Comparison of ENCODE assay signal across 10 mouse cellular contexts in genomic region chr7:99107566-99107965, GRCm38 (mm10). TPM values are rescaled to one million over a fixed set of nuclear protein-coding genes. Genes with fewer than 3 reads are reported as not detected.
DNase-seq lines count a peak whose midpoint lies in the region; ATAC-seq and TF ChIP-seq lines count a peak whose summit lies in the region.
"Had no signal": no experiment of that assay in that cellular context is flagged by ENCODE, and none has a peak within 500 bp of the region (broad histone marks: within the 10 kb centered on the region; RNA-seq: fewer than 3 reads in every experiment).

No protein-coding gene starts in this region.

- H3K27me3 ChIP-seq in cerebellum, adult 2 months (ENCODE audit: control insufficient read depth, insufficient read depth, low read length): no peaks in the 10 kb centered on the region
- no peaks in the 10 kb centered on the region for H3K27me3 ChIP-seq in lung, embryonic 16.5 days (ENCODE audit: control insufficient read depth, insufficient read depth, low read depth, low read length)
- H3K27me3 ChIP-seq: embryonic facial prominence, embryonic 15.5 days; liver, embryonic 13.5 days had no signal

- H3K9ac ChIP-seq in lung, embryonic 16.5 days (ENCODE audit: low read length): no peak overlapping the region
- H3K9ac ChIP-seq: embryonic facial prominence, embryonic 15.5 days; liver, embryonic 13.5 days had no signal

- no peaks in the 10 kb centered on the region for H3K9me3 ChIP-seq in lung, embryonic 16.5 days (ENCODE audit: control insufficient read depth, low read length)
- H3K9me3 ChIP-seq: embryonic facial prominence, embryonic 15.5 days; liver, embryonic 13.5 days had no signal

- no peak overlapping the region for H3K27ac ChIP-seq in cerebellum, adult 2 months (ENCODE audit: insufficient read depth, low read length)
- 0 out of 2 replicates have a peak overlapping the region, but pooled peaks have one; percentile 5 for H3K27ac ChIP-seq in layer of hippocampus, adult 2 months
- no peak overlapping the region for H3K27ac ChIP-seq in lung, embryonic 16.5 days (ENCODE audit: low read length)
- H3K27ac ChIP-seq: embryonic facial prominence, embryonic 15.5 days had no signal

- peak; percentile 50; the same call in 1 of the 2 replicates for ATAC-seq in lung, embryonic 16.5 days (ENCODE audit: low read depth)

- peak in 1 of 2 experiments; percentile 47 for DNase-seq in cerebellum, adult 2 months
- no peak for DNase-seq in cerebellum, postnatal 36 days
- DNase-seq in layer of hippocampus, adult 2 months (ENCODE audit: low spot score in 2 of 2): peak in 1 of 2 experiments; percentile 41
- DNase-seq in layer of hippocampus, adult 8-10 months (ENCODE audit: low spot score in 2 of 2): no peak
- DNase-seq in NIH3T3 (ENCODE audit: low read depth): peak; percentile 57
- no peak for DNase-seq in adrenal gland, adult 2 months
- no peak for DNase-seq in thymus, postnatal 4 days
- DNase-seq: liver, embryonic 13.5 days had no signal

- no peak overlapping the region for H3K4me3 ChIP-seq in cerebellum, adult 2 months (replicated peaks; ENCODE audit: insufficient read depth, low read depth, low read length)
- H3K4me3 ChIP-seq in layer of hippocampus, adult 2 months: no peak overlapping the region
- no peak overlapping the region for H3K4me3 ChIP-seq in lung, embryonic 16.5 days (ENCODE audit: low read length)
- H3K4me3 ChIP-seq: embryonic facial prominence, embryonic 15.5 days; liver, embryonic 13.5 days had no signal

- no peak for TF ChIP-seq POLR2A in cerebellum, adult 2 months (IDR thresholded peaks at IDR 0.05; ENCODE audit: borderline replicate concordance, insufficient read depth, low read length)

- no peaks in the 10 kb centered on the region for H3K36me3 ChIP-seq in lung, embryonic 16.5 days (ENCODE audit: control insufficient read depth, insufficient read depth, low read length)
- H3K36me3 ChIP-seq: embryonic facial prominence, embryonic 15.5 days; liver, embryonic 13.5 days had no signal

- 54% methylated on average over 3 of the region's 3 CpGs for WGBS in cerebellum, adult 2 months
- 36% methylated on average over 3 of the region's 3 CpGs for WGBS in lung, embryonic 16.5 days

- no peaks in the 10 kb centered on the region for H3K4me1 ChIP-seq in cerebellum, adult 2 months (ENCODE audit: control insufficient read depth, insufficient read depth, low read length)
- H3K4me1 ChIP-seq in lung, embryonic 16.5 days (replicated peaks; ENCODE audit: control insufficient read depth, insufficient read depth, low read length): peaks cover 12% of the 10 kb centered on the region

- TF ChIP-seq CTCF in cerebellum, adult 2 months (IDR thresholded peaks at IDR 0.05; ENCODE audit: borderline replicate concordance, insufficient read depth, low read depth, low read length): peak; percentile 35; the same call in 1 of the 2 replicates
- TF ChIP-seq CTCF in layer of hippocampus, adult 2 months (conservative IDR thresholded peaks at IDR 0.05): peak; percentile 86

- no peak overlapping the region for H3K4me2 ChIP-seq in lung, embryonic 16.5 days (ENCODE audit: low read depth, low read length)
- H3K4me2 ChIP-seq: embryonic facial prominence, embryonic 15.5 days; liver, embryonic 13.5 days had no signal

RNA-seq across cellular contexts. Expression of gene Uvrag, which starts 33.4 kb away (rescaled TPM):
- 19.2 TPM in 2 replicates for polyA plus RNA-seq in cerebellum, adult 2 months (2012; rRNA removed)
- total RNA-seq in layer of hippocampus, adult 2 months (2021): 10 to 100 TPM; 48.9 to 52.4 TPM
- total RNA-seq in layer of hippocampus, adult 8-10 months (2022): 10 to 100 TPM; 41.6 to 54.7 (median 52.8) TPM
- 22.4 and 24.1 TPM in 2 replicates for polyA plus RNA-seq in lung, embryonic 16.5 days (2015; fragmentation: Nextera tagmentation; extraction: Ambion mirVana)
- 10 to 100 TPM; 18.5 to 30.0 TPM for total RNA-seq in adrenal gland, adult 2 months (2021)
- polyA plus RNA-seq in adrenal gland, adult 2 months (2012; rRNA removed): 50.4 and 60.6 TPM in 2 replicates
